Mouse (Mus musculus) lung, embryonic 14.5 days (tissue): ENCODE results near the gene Smim6. TPM values are rescaled to one million over a fixed set of nuclear protein-coding genes. Genes with fewer than 3 reads are reported as not detected.

Experiments used
- ATAC-seq: fragments of 200-750 bp; cut with Nextera tagmentation; 2 replicates; pipeline ENCODE4 v1.8.0; 2017; ENCODE audit warnings: mild to moderate bottlenecking, moderate TSS enrichment, moderate library complexity; ENCODE audit not compliant: insufficient read depth
- DNase-seq: peaks from one replicate; pipeline ENCODE4 v3.0.0-alpha.2; 2015
- H3K27ac ChIP-seq: fragments of 300-500 bp; sonication (generic); 2 replicates; pipeline ENCODE4 v1.5.1; 2014; ENCODE audit warnings: low read depth, mild to moderate bottlenecking, moderate library complexity
- H3K27me3 ChIP-seq: fragments of 300-500 bp; sonication (generic); 2 replicates; pipeline ENCODE4 v1.6.1; 2014; ENCODE audit warnings: low read length, control low read depth; ENCODE audit not compliant: insufficient read depth
- H3K36me3 ChIP-seq: fragments of 300-500 bp; sonication (generic); 2 replicates; pipeline ENCODE4 v1.6.1; 2014; ENCODE audit warnings: control low read depth; ENCODE audit not compliant: insufficient read depth
- H3K4me1 ChIP-seq: fragments of 300-500 bp; sonication (generic); 2 replicates; pipeline ENCODE4 v1.6.1; 2014; ENCODE audit warnings: antibody characterized with exemption, control low read depth; ENCODE audit not compliant: insufficient read depth
- H3K4me2 ChIP-seq: fragments of 300-500 bp; sonication (generic); 2 replicates; pipeline ENCODE4 v1.6.1; 2014; ENCODE audit warnings: mild to moderate bottlenecking
- H3K4me3 ChIP-seq: fragments of 300-500 bp; sonication (generic); 2 replicates; pipeline ENCODE4 v1.5.1; 2014; ENCODE audit warnings: low read depth, low read length
- H3K9ac ChIP-seq: fragments of 300-500 bp; sonication (generic); 2 replicates; pipeline ENCODE4 v1.6.1; 2014
- H3K9me3 ChIP-seq: fragments of 300-500 bp; sonication (generic); 2 replicates; pipeline ENCODE4 v1.6.1; 2016; ENCODE audit warnings: low read depth, low read length, control low read depth
- CTCF ChIP-seq: IDR thresholded peaks from 2 replicates; pipeline ENCODE4 v1.5.1; 2016; ENCODE audit warnings: antibody characterized with exemption, low read depth
- WGBS: fragments of 180-500 bp; shearing (Covaris S2); extraction: QIAGEN DNeasy Blood & Tissue Kit; methylation state at CpG from one replicate; pipeline ENCODE4 v1.1.7; 2014; 5-methylcytosine and 5-hydroxymethylcytosine counted together
- polyA plus RNA-seq: library from polyadenylated mRNA; unstranded; fragments of >200 nt; fragmentation: Nextera tagmentation; extraction: Ambion mirVana; gene quantifications from 2 replicates; pipeline ENCODE4 v1.2.1, GENCODE M21; 2014

Gene Smim6
- polyA plus RNA-seq, 1 experiment from 2014 or later, result 11.4 TPM

GRCm38 (mm10) chr11:115900561-115901337 lies 11.1 kb upstream of the Smim6 start:
- no peak for ATAC-seq
- H3K9ac ChIP-seq, result peak overlapping the region; percentile 17; the same call in 1 of the 2 replicates

GRCm38 (mm10) chr11:115901338-115902161 lies 10.3 kb upstream of the Smim6 start:
- no peak for TF ChIP-seq CTCF
- H3K9ac ChIP-seq, result peak overlapping the region; percentile 8; the same call in 1 of the 2 replicates
- ATAC-seq, result no peak
- peak overlapping the region; percentile 0; the same call in 1 of the 2 replicates for H3K4me3 ChIP-seq
- no peak for DNase-seq
- H3K27ac ChIP-seq, result peak overlapping the region; percentile 83
- WGBS, result 76% methylated on average over 9 of the region's 9 CpGs
- H3K4me2 ChIP-seq, result peak overlapping the region; percentile 42
- H3K27me3 ChIP-seq, result no peaks in the 10 kb centered on the region
- peaks cover 12% of the 10 kb centered on the region; the same call in 1 of the 2 replicates for H3K36me3 ChIP-seq
- peaks cover 40% of the 10 kb centered on the region for H3K4me1 ChIP-seq
- no peaks in the 10 kb centered on the region for H3K9me3 ChIP-seq

More at GRCm38 (mm10) chr11:115900561-115901337, 11.1 kb upstream of the Smim6 start:
- no peak for DNase-seq
- 68% methylated on average over 8 of the region's 8 CpGs for WGBS
- H3K27me3 ChIP-seq, result no peaks in the 10 kb centered on the region
- H3K36me3 ChIP-seq, result peaks cover 19% of the 10 kb centered on the region
- H3K4me1 ChIP-seq, result peaks cover 40% of the 10 kb centered on the region
- H3K4me2 ChIP-seq, result peak overlapping the region; percentile 42
- H3K4me3 ChIP-seq, result peak overlapping the region; percentile 18; the same call in 1 of the 2 replicates
- no peak for TF ChIP-seq CTCF
- H3K27ac ChIP-seq, result peak overlapping the region; percentile 54
- H3K9me3 ChIP-seq, result no peaks in the 10 kb centered on the region

- WGBS, result 73% methylated on average over 5 of the region's 5 CpGs
- Histone ChIP-seq H3K9ac (no peak overlapping the region; the same call in 1 of the 2 replicates), H3K27me3 (no peaks in the 10 kb centered on the region), H3K4me3 (no peak overlapping the region), H3K9me3 (no peaks in the 10 kb centered on the region), H3K27ac (peak overlapping the region; percentile 83), H3K36me3 (0 out of 2 replicates have a peak, but pooled peaks cover 6% of the 10 kb centered on the region), H3K4me2 (peak overlapping the region; percentile 10; the same call in 1 of the 2 replicates), H3K4me1 (peaks cover 40% of the 10 kb centered on the region)
- no peak for TF ChIP-seq CTCF
- ATAC-seq, result no peak
- no peak for DNase-seq
Measured at GRCm38 (mm10) chr11:115902177-115902576, 9.6 kb upstream of the Smim6 start.

- Histone ChIP-seq H3K4me3 (no peak overlapping the region), H3K4me2 (peak overlapping the region; percentile 10; the same call in 1 of the 2 replicates), H3K4me1 (peaks cover 40% of the 10 kb centered on the region), H3K9me3 (no peaks in the 10 kb centered on the region), H3K27me3 (no peaks in the 10 kb centered on the region), H3K9ac (no peak overlapping the region), H3K27ac (peak overlapping the region; percentile 83), H3K36me3 (0 out of 2 replicates have a peak, but pooled peaks cover 3% of the 10 kb centered on the region)
- 60% methylated on average over 1 of the region's 1 CpGs for WGBS
- no peak for TF ChIP-seq CTCF
- peak; percentile 70 for DNase-seq
- no peak for ATAC-seq
Measured at GRCm38 (mm10) chr11:115902831-115903230, 9.0 kb upstream of the Smim6 start.

GRCm38 (mm10) chr11:115903384-115904230 lies 8.2 kb upstream of the Smim6 start:
- Histone ChIP-seq H3K9me3 (no peaks in the 10 kb centered on the region), H3K27ac (peak overlapping the region; percentile 78), H3K27me3 (no peaks in the 10 kb centered on the region), H3K4me3 (no peak overlapping the region), H3K9ac (peak overlapping the region; percentile 20; the same call in 1 of the 2 replicates), H3K4me1 (peaks cover 40% of the 10 kb centered on the region), H3K36me3 (0 out of 2 replicates have a peak, but pooled peaks cover 3% of the 10 kb centered on the region), H3K4me2 (peak overlapping the region; percentile 18; the same call in 1 of the 2 replicates)
- no peak for TF ChIP-seq CTCF
- WGBS, result 47% methylated on average over 11 of the region's 11 CpGs
- ATAC-seq, result peak; percentile 44
- peak; percentile 34 for DNase-seq
